Comparison of ENCODE assay signal across 11 mouse cellular contexts in genomic region chr10:94941551-94941950, GRCm38 (mm10). TPM values are rescaled to one million over a fixed set of nuclear protein-coding genes. Genes with fewer than 3 reads are reported as not detected.
DNase-seq lines count a peak whose midpoint lies in the region; ATAC-seq and TF ChIP-seq lines count a peak whose summit lies in the region.
"Had no signal": no experiment of that assay in that cellular context is flagged by ENCODE, and none has a peak within 500 bp of the region (broad histone marks: within the 10 kb centered on the region; RNA-seq: fewer than 3 reads in every experiment).

No protein-coding gene starts in this region.

- peak overlapping the region; percentile 97; the same call in 1 of the 2 replicates for H3K4me2 ChIP-seq in embryonic facial prominence, embryonic 12.5 days (replicated peaks)
- H3K4me2 ChIP-seq in hindbrain, embryonic 11.5 days (replicated peaks; ENCODE audit: low read depth, low read length): no peak overlapping the region
- peak overlapping the region; percentile 76 for H3K4me2 ChIP-seq in midbrain, embryonic 14.5 days (ENCODE audit: low read length)

- H3K4me1 ChIP-seq in embryonic facial prominence, embryonic 12.5 days: peaks cover 20% of the 10 kb centered on the region
- H3K4me1 ChIP-seq in hindbrain, embryonic 11.5 days (replicated peaks; ENCODE audit: control insufficient read depth, insufficient read depth, low read length): 0 out of 2 replicates have a peak, but pooled peaks cover 3% of the 10 kb centered on the region
- H3K4me1 ChIP-seq in midbrain, embryonic 14.5 days (ENCODE audit: control insufficient read depth, insufficient read depth, low read length): peaks cover 28% of the 10 kb centered on the region

- 12% methylated on average over 4 of the region's 4 CpGs for WGBS in embryonic facial prominence, embryonic 12.5 days
- 8% methylated on average over 4 of the region's 4 CpGs for WGBS in hindbrain, embryonic 11.5 days
- WGBS in midbrain, embryonic 14.5 days: 2% methylated on average over 4 of the region's 4 CpGs

- intact Hi-C loops in left cerebral cortex, adult 2 months (cut with DNase I): loop anchor here (5.0 to 10.0 kb wide), 4 partner anchors 114 to 727 kb away; no protein-coding TSS in a partner anchor

- no peak for ATAC-seq in embryonic facial prominence, embryonic 12.5 days (ENCODE audit: insufficient number of reproducible peaks, insufficient read depth, low FRiP score, low TSS enrichment)
- ATAC-seq in hindbrain, embryonic 11.5 days (ENCODE audit: low FRiP score): no peak
- no peak for ATAC-seq in midbrain, embryonic 14.5 days (ENCODE audit: low FRiP score, low TSS enrichment)

- no peak for DNase-seq in left cerebral cortex, adult 2 months (ENCODE audit: extremely low spot score in 1 of 2, low spot score in 2 of 2)
- no peak for DNase-seq in left cerebral cortex, adult 8-10 months (ENCODE audit: low spot score in 2 of 2)
- DNase-seq in hindbrain, embryonic 11.5 days (ENCODE audit: low spot score): no peak
- no peak for DNase-seq in midbrain, embryonic 14.5 days
- no peak for DNase-seq in thymus, postnatal 14 days
- DNase-seq in gastrocnemius, adult 8-10 months (ENCODE audit: low spot score in 2 of 2): no peak
- DNase-seq in lung, postnatal 10 days: no peak
- DNase-seq: adrenal gland, postnatal 10 days; heart, adult 2 months; kidney, postnatal 36 days had no signal

- H3K27me3 ChIP-seq in embryonic facial prominence, embryonic 12.5 days: peaks cover 58% of the 10 kb centered on the region
- H3K27me3 ChIP-seq in hindbrain, embryonic 11.5 days (ENCODE audit: control insufficient read depth, insufficient read depth, low read length): peaks cover 9% of the 10 kb centered on the region
- no peaks in the 10 kb centered on the region for H3K27me3 ChIP-seq in midbrain, embryonic 14.5 days (ENCODE audit: control insufficient read depth, insufficient read depth, low read length)

- no peaks in the 10 kb centered on the region for H3K36me3 ChIP-seq in embryonic facial prominence, embryonic 12.5 days
- H3K36me3 ChIP-seq in hindbrain, embryonic 11.5 days (ENCODE audit: control insufficient read depth, insufficient read depth, low read length): no peaks in the 10 kb centered on the region
- H3K36me3 ChIP-seq in midbrain, embryonic 14.5 days (ENCODE audit: control insufficient read depth, insufficient read depth, low read length): 0 out of 2 replicates have a peak, but pooled peaks cover under 1% of the 10 kb centered on the region

- no peak for TF ChIP-seq CTCF in left cerebral cortex, adult 2 months (IDR thresholded peaks at IDR 0.05)

- no peak overlapping the region for H3K27ac ChIP-seq in left cerebral cortex, adult 2 months
- no peak overlapping the region for H3K27ac ChIP-seq in embryonic facial prominence, embryonic 12.5 days
- no peak overlapping the region for H3K27ac ChIP-seq in hindbrain, embryonic 11.5 days (ENCODE audit: low read depth, low read length)
- H3K27ac ChIP-seq in midbrain, embryonic 14.5 days (replicated peaks; ENCODE audit: low read depth, low read length): no peak overlapping the region
- H3K27ac ChIP-seq: heart, adult 2 months had no signal

- no peak overlapping the region for H3K9ac ChIP-seq in embryonic facial prominence, embryonic 12.5 days
- no peak overlapping the region for H3K9ac ChIP-seq in hindbrain, embryonic 11.5 days (ENCODE audit: low read depth, low read length)
- H3K9ac ChIP-seq in midbrain, embryonic 14.5 days (replicated peaks; ENCODE audit: low read length): peak overlapping the region; percentile 93; the same call in 1 of the 2 replicates

- H3K9me3 ChIP-seq in embryonic facial prominence, embryonic 12.5 days: no peaks in the 10 kb centered on the region
- no peaks in the 10 kb centered on the region for H3K9me3 ChIP-seq in hindbrain, embryonic 11.5 days (ENCODE audit: control insufficient read depth, low read length)
- no peaks in the 10 kb centered on the region for H3K9me3 ChIP-seq in midbrain, embryonic 14.5 days (ENCODE audit: control insufficient read depth, low read length)

- peak overlapping the region; percentile 70 for H3K4me3 ChIP-seq in left cerebral cortex, adult 2 months
- no peak overlapping the region for H3K4me3 ChIP-seq in embryonic facial prominence, embryonic 12.5 days
- peak overlapping the region; percentile 68 for H3K4me3 ChIP-seq in hindbrain, embryonic 11.5 days (ENCODE audit: low read depth, low read length)
- H3K4me3 ChIP-seq in midbrain, embryonic 14.5 days (replicated peaks; ENCODE audit: low read depth, low read length): peak overlapping the region; percentile 76
- H3K4me3 ChIP-seq: heart, adult 2 months had no signal

RNA-seq across cellular contexts. Expression of gene Plxnc1, which starts 3.1 kb away (rescaled TPM):
- 10 to 100 TPM; 46.2 to 49.9 TPM for total RNA-seq in left cerebral cortex, adult 2 months (2021)
- 10 to 100 TPM; 32.6 to 44.3 (median 38.4) TPM for total RNA-seq in left cerebral cortex, adult 8-10 months (2022)
- polyA plus RNA-seq in embryonic facial prominence, embryonic 12.5 days (2016; fragmentation: Nextera tagmentation; extraction: Ambion mirVana): 3.4 and 3.5 TPM in 2 replicates
- 3.3 and 4.5 TPM in 2 replicates for polyA plus RNA-seq in hindbrain, embryonic 11.5 days (2014; fragmentation: Nextera tagmentation; extraction: Ambion mirVana)
- polyA plus RNA-seq in midbrain, embryonic 14.5 days (2014; fragmentation: Nextera tagmentation; extraction: Ambion mirVana): 23.0 and 23.4 TPM in 2 replicates
- total RNA-seq in gastrocnemius, adult 8-10 months (2022): under 1 TPM; 0.17 to 0.68 (median 0.43) TPM

Comparison
In these comparisons a context has a peak if more than half of its experiments do, and no peak if none do; other contexts are left out.
1. RNA of gene Plxnc1, which starts 3.1 kb away (total RNA-seq): 46.2 to 49.9 TPM in left cerebral cortex, adult 2 months and 32.6 to 44.3 TPM in left cerebral cortex, adult 8-10 months; 0.17 to 0.68 TPM in gastrocnemius, adult 8-10 months; every median in the first group is over 10 times any median in the second.